Comparison of ENCODE assay signal across 10 mouse cellular contexts in the genomic region with DNA sequence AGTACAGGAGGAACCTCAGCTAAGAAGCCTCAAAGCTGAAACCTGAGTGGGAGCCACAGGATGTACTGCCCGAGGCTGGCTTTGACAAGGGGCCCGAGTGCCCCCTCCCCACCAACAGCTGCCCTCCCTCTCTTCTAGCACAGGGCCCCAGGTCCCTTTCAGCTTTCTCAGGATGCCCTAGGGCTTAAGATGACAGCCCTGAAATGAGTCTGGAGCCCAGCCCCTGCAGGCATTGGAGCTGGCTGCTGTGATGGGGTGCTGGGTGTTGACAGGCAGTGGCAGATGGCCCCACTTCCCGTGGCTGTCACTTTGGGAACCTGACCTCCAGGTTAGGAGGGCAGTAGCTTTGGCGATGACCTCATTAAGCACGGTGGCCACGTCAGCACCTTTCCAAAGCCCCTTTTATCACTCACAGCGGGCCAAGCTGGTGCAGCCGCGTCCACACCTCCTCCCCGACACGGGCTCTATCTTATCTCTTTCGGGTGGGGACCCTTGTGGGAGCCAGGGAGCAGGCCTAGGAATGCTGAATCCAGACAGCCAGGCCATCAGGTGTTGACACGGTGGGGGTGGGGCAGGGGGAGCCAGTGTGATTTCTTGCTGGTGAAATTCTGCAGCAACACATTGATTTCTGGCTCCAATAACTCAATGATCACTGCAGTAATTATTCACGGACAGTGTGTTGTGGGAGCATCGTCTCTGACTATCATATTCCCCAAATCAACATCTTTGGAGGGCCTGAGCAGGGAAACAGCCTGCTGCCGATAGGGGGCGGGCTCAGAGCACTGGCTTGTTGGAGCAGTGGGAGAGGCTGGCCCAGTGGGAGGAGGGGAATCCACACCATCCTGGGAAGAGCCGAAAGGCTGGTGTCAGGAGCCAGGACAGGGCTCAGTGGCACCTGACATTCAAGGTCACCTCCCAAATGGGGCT. TPM values are rescaled to one million over a fixed set of nuclear protein-coding genes. Genes with fewer than 3 reads are reported as not detected.
DNase-seq lines count a peak whose midpoint lies in the region; ATAC-seq and TF ChIP-seq lines count a peak whose summit lies in the region.
"Had no signal": no experiment of that assay in that cellular context is flagged by ENCODE, and none has a peak within 500 bp of the region (broad histone marks: within the 10 kb centered on the region; RNA-seq: fewer than 3 reads in every experiment).

No protein-coding gene starts in this region.

- no peaks in the 10 kb centered on the region for H3K36me3 ChIP-seq in kidney, adult 2 months (ENCODE audit: control insufficient read depth, insufficient read depth, low read length)
- no peaks in the 10 kb centered on the region for H3K36me3 ChIP-seq in intestine, embryonic 16.5 days (ENCODE audit: control insufficient read depth, insufficient read depth, low read length)
- H3K36me3 ChIP-seq in lung, postnatal 0 days (ENCODE audit: insufficient read depth, low read length), result no peaks in the 10 kb centered on the region

- H3K9me3 ChIP-seq in intestine, embryonic 16.5 days (ENCODE audit: control insufficient read depth, low read length), result no peaks in the 10 kb centered on the region
- H3K9me3 ChIP-seq in lung, postnatal 0 days (ENCODE audit: low read length), result no peaks in the 10 kb centered on the region

- H3K4me2 ChIP-seq in intestine, embryonic 16.5 days (ENCODE audit: low read depth, low read length), result no peak overlapping the region
- H3K4me2 ChIP-seq in lung, postnatal 0 days (replicated peaks; ENCODE audit: low read depth, low read length), result no peak overlapping the region

- H3K27ac ChIP-seq in kidney, adult 2 months (ENCODE audit: insufficient read depth, low read depth, low read length), result no peak overlapping the region
- no peak overlapping the region for H3K27ac ChIP-seq in intestine, embryonic 16.5 days (ENCODE audit: low read length)
- H3K27ac ChIP-seq in lung, postnatal 0 days (ENCODE audit: low read length), result no peak overlapping the region

- no peaks in the 10 kb centered on the region for H3K27me3 ChIP-seq in kidney, adult 2 months (replicated peaks; ENCODE audit: control insufficient read depth, insufficient read depth, low read length)
- no peaks in the 10 kb centered on the region for H3K27me3 ChIP-seq in intestine, embryonic 16.5 days (replicated peaks; ENCODE audit: control insufficient read depth, insufficient read depth, low read length)
- no peaks in the 10 kb centered on the region for H3K27me3 ChIP-seq in lung, postnatal 0 days (replicated peaks; ENCODE audit: insufficient read depth, low read length)

- no peak for TF ChIP-seq EP300 in lung, postnatal 0 days (IDR thresholded peaks at IDR 0.05)

- TF ChIP-seq CTCF in kidney, adult 2 months (conservative IDR thresholded peaks at IDR 0.05; ENCODE audit: insufficient read depth, insufficient read length, low read depth, low read length), result peak; percentile 43
- TF ChIP-seq CTCF in lung, postnatal 0 days (IDR thresholded peaks at IDR 0.05), result peak; percentile 79

- 30% methylated on average over 18 of the region's 18 CpGs for WGBS in kidney, adult 2 months
- 21% methylated on average over 18 of the region's 18 CpGs for WGBS in intestine, embryonic 16.5 days
- WGBS in lung, postnatal 0 days, result 20% methylated on average over 18 of the region's 18 CpGs

- peak; percentile 52 for ATAC-seq in intestine, embryonic 16.5 days
- ATAC-seq in lung, postnatal 0 days, result peak; percentile 38
- ATAC-seq in megakaryocyte-erythroid progenitor cell, adult 5-6 weeks (replicated peaks; ENCODE audit: low FRiP score, low TSS enrichment, poor library complexity, severe bottlenecking), result no peak

- no peak overlapping the region for H3K4me3 ChIP-seq in kidney, adult 2 months (ENCODE audit: insufficient read depth, low read depth, low read length)
- H3K4me3 ChIP-seq in intestine, embryonic 16.5 days (ENCODE audit: low read length), result no peak overlapping the region
- H3K4me3 ChIP-seq in lung, postnatal 0 days (ENCODE audit: low read depth, low read length), result no peak overlapping the region

- H3K4me1 ChIP-seq in kidney, adult 2 months (ENCODE audit: control insufficient read depth, insufficient read depth, low read length), result 0 out of 2 replicates have a peak, but pooled peaks cover 6% of the 10 kb centered on the region
- H3K4me1 ChIP-seq in intestine, embryonic 16.5 days (ENCODE audit: control insufficient read depth, insufficient read depth, low read length), result peaks cover 29% of the 10 kb centered on the region
- H3K4me1 ChIP-seq in lung, postnatal 0 days (ENCODE audit: insufficient read depth, low read depth, low read length), result no peaks in the 10 kb centered on the region

- TF ChIP-seq POLR2A in kidney, adult 2 months (IDR thresholded peaks at IDR 0.05; ENCODE audit: low read depth, low read length), result no peak

- peak overlapping the region; percentile 33; the same call in 1 of the 2 replicates for H3K9ac ChIP-seq in intestine, embryonic 16.5 days (ENCODE audit: low read depth, low read length)
- H3K9ac ChIP-seq in lung, postnatal 0 days (replicated peaks; ENCODE audit: low read depth), result no peak overlapping the region

- DNase-seq in kidney, adult 2 months, result no peak
- no peak for DNase-seq in kidney, adult 11 months
- DNase-seq in WW6 (ENCODE audit: low read depth, low spot score), result peak; percentile 29
- peak; percentile 65 to 72 for DNase-seq in heart, adult 18-20 months
- DNase-seq in lung, postnatal 0 days (ENCODE audit: low spot score), result peak; percentile 52
- peak; percentile 59 for DNase-seq in testis, postnatal 10 days (ENCODE audit: low spot score)

RNA-seq across cellular contexts. Expression of a gene that starts 57.5 kb away (rescaled TPM):
- not detected in 2 replicates for polyA plus RNA-seq in kidney, adult 2 months (2012; rRNA removed)
- not detected for total RNA-seq in heart, adult 18-20 months (2021)
- polyA plus RNA-seq in intestine, embryonic 16.5 days (2015; fragmentation: Nextera tagmentation; extraction: Ambion mirVana), result not detected in 2 replicates
- not detected in 2 replicates for polyA plus RNA-seq in lung, postnatal 0 days (2015; fragmentation: Nextera tagmentation; extraction: Ambion mirVana)
- total RNA-seq in megakaryocyte-erythroid progenitor cell, adult 5-6 weeks (2014; fragmentation: Nextera tagmentation), result not detected in 2 replicates
- total RNA-seq in megakaryocyte-erythroid progenitor cell, adult 5-6 weeks (2017), result not detected in 2 replicates
- total RNA-seq: gastrocnemius, postnatal 4 days; neutrophil, adult 5-6 weeks had no signal

Comparison
In these comparisons a context has a peak if more than half of its experiments do, and no peak if none do; other contexts are left out.
1. DNase-seq: peak in WW6 (single experiment), heart, adult 18-20 months (2 of 2), lung, postnatal 0 days (single experiment) and testis, postnatal 10 days (single experiment); none in kidney, adult 2 months (single experiment) and kidney, adult 11 months (single experiment).